Mouse (Mus musculus) CD8-positive naive resting alpha-beta T cell, adult 2 months (primary cell): ENCODE measurements around the gene Wapl.

ENCODE experiments used
- DNase-seq, 2 experiments: peaks; one replicate each; pipeline ENCODE4 v3.0.0; 2022; ENCODE audit warnings: low read depth in 2 of 2, low spot score in 2 of 2

Gene Wapl

DNA sequence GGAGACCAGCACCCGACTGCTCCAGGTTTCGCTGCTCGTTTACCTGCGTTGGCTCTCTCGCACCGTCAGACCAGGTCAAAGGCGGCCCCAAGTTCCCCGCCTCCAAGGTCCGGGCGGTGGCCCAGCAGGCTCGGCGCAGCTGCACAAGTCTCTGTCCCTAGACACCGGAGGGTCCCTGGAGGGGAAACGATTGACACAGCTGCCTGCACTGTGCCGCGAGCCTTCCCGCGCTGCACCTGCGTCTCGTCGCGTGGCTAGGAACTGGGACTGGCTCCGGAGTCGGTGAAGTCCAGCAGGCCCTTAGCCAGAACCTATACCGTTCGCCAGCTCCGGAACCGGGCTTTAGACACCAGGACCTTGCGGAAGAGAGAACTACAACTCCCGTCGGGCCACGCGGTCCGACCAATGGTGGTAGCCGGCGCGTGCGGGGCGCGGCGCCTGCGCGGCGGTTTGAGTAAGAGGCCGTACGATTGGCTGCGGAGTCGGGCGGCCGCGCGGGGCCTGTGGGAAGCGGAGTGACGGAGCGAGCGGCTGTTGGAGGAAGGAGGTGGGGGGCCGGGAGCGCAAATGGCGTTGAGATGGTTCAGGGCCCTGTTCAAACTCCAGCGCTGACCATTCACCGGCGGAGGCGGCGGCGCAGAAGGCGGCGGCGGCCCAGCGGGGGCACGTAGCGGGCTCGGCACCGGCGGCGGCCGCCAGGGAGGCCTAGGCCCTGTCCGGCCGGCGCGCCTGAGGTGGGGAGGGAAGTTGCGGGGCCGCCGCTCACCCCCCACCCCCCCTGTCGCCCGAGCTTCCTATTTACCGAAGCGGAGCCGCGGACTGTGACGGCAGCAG lies at the start of gene Wapl:
TSS of gene Wapl (plus strand) at position 534 of the 834 bp plus-strand sequence.
- peak; percentile 95 to 96 for DNase-seq

DNA sequence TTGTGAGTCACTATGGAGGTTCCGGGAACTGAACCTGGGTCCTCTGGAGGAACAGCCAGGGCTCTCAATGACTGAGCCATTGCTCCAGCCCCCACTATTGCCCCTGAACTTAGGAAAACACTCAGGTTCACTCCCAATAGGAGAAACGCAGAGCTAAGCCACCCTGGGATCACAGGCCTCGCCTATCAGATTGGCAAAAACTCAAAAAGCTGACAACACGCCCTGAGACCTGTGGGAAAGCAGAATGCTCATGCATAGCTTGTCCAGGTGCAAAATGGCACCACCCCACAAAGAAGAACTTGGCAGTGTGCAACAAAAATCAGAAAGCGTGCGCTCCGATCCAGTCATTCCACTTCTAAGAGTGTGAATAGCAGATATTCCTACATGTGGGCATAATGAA lies 46.9 kb upstream of the Wapl start:
- DNase-seq, result no peak

DNA sequence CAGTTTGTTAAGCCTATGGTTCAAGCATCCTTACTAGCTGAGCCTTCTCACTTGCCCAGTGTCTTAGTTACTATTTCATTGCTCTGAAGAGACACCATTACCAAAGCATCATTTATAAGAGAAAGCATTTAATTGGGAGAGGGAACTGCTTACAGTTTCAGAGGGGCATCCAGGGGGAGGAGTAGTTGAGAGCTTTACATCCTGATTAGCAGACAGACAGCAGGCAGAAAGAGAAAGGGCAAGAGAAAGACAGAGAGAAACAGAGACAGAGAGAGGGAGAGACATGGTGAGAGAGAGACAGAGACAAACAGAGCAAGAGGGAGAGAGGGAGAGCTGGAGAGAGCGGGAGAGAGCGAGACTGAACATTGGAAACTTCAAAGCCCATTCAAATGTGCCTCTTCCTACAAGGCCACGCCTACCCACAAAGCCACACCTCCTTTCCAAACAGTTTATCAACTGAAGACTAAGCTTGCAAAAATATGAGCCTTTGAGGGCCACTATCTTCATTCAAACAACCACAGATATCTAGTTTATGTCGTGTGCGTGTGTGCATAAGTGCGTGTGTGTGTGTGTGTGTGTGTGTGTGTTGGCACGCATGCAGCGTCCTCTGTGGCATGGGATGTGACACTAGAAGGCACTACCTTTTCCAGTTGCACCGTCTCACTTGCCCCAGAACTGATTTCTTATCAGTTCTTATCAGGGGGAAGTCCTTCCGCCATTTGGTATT lies 40.8 kb upstream of the Wapl start:
- DNase-seq, result no peak

DNA sequence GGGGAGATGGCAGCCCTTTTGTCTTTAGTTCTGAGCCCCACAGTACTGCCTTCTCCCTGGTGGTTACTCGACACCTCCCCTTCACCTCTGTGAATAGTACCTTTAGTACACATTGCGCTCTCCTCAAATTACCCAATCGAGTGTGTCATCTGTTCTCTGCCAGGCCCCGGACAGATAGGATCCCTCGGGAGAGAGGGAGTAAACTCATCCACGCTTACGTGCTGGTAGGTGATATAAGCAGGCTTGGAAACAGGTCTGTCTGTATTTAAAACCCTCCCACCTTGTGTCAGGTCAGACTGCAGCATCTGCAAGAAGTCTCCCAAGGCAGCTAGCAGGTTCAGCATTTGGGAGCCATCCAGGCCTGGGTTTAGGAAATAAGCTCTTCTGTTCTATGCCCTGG lies 38.5 kb upstream of the Wapl start:
- DNase-seq, result no peak

DNA sequence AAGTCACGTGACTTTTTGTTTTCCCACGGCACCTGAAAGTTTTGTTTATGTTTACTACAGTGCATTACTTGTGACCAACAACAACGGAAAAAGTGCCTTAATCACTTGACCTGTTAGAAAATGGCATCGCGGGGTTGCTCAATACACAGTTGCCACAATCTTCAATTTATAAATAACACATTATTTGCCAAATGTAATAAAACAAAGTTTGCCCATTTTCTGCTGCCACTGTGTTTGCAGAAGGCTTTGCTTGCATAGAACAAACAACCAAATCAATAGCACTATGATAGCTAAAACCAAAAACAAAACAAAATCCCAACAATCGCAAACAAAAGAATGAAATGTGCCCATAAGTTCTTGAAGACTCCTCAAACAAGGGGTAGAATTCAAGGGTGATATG lies 38.0 kb upstream of the Wapl start:
- no peak for DNase-seq

DNA sequence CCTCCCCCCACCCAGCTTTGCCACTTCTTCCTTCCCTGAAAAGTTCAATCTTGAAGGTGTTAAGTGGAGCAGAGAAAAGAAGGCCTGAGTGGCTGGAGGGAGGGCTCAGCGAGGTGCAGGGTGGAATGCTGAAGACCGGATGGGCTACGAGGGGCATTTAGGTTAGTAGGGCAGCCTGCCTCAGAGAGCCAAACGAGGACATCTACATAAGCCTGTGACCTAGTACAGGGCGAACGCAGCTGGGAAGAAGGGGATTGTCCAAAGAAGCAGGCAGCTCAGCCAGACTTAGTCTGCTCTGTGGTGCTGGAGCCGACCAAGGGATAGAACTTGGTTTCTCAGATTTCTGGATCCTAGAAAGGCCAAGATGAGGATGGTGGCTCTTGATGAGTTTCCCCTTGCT lies 29.6 kb upstream of the Wapl start:
- no peak for DNase-seq

DNA sequence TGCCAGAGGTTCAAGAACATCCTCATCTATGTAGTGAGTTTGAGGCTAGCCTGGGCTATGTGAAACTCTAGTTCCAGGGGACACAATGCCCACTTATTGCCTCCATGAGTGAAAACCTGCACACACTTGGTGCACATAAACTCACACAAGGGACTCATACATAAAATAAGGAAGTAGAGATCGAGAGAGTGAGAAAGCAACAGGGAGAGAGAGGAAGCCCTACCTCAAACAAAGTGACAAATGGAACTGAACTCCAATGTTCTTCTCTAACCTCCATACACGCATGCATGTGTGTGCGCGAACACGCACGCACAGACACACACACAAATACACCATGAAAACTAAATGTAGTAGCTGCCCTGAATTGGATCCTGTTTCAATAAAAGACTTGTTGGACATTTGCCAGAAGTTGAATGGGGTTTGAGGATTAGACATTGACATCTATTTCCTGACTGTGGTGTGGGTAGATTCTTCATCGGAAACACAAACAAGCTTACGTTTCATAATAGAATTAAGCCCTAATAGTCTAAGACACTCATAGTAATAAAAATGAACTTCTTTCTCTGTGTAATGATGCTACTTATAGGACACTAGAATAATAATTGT lies 25.8 kb upstream of the Wapl start:
- DNase-seq, result no peak

DNA sequence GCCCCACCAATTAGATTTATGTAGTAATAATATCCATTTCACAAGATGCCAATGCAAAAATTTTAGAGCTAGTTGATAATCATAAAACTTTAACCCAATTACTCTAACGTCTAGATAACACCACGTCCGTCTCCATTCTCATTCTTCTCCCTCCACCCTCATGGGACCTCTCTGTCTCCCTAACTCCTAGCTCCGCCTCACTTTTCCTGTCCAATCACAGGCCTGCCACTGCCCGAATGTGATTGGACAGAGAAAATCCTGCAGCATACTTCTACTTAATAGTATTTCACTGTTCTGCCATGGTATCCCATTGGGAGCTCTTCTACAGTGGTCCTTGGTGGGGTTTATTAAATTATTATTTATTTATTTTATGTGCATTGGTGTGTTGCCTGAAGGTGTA lies 16.6 kb upstream of the Wapl start:
- no peak for DNase-seq

DNA sequence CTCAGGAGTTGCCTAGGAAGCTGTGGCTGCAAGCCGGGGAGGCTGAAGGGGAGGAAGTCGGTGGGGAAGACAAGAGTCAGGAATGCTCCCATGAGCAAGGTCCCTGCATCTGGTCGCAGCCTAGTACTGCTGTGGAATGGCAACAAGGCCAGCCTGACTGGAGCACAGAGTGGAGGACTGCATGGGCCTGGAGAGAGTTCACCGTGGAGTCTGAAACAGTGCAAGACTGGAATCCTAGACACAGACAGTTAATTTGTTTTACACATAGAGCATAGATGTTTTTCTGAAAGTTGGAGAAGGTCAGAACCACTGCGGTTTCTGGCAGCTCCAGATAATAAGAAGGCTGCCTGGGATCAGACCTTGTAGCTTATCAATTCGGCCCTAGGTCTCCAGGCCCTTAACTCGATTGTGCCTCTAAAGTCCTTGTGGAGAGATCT lies 13.4 kb upstream of the Wapl start:
- DNase-seq, result no peak

DNA sequence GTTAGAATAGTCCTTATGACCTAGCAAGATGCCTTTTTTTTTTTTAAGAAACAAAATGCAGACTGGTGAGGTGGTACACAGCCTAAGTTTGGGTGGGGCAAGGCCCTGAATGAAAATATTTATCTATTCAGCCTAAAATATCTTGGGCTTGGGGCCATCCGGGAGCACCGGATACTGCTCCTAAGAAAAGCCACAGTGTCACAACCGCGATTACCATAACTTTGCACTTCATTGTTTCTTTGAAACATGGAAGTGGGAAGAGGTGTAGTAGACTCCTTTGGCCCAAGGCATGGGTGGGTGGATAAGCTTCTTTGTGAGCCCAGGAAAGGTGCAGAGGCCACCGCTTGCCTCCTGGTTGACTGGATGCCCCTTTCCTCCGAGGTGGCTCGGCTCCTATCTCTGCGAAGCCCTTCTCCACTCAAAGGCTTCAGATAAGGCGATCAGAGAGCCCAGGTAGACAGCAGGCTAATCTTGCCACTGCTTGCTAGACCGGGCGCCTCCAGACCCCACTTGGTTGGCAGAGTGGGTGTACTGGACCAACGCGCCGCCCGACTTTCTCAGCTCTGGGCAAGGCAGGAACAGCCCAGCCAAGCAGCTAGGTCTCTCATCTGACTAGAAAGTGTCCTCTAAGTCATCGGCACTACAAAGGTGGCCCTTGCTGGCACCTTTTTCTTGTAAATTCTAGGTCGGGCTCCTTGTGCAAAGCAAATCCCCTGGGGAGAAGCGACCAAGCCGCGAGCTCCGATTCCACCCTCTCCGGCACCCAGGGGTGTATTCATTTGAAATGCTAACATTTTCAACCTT lies 12.7 kb upstream of the Wapl start:
- no peak for DNase-seq

DNA sequence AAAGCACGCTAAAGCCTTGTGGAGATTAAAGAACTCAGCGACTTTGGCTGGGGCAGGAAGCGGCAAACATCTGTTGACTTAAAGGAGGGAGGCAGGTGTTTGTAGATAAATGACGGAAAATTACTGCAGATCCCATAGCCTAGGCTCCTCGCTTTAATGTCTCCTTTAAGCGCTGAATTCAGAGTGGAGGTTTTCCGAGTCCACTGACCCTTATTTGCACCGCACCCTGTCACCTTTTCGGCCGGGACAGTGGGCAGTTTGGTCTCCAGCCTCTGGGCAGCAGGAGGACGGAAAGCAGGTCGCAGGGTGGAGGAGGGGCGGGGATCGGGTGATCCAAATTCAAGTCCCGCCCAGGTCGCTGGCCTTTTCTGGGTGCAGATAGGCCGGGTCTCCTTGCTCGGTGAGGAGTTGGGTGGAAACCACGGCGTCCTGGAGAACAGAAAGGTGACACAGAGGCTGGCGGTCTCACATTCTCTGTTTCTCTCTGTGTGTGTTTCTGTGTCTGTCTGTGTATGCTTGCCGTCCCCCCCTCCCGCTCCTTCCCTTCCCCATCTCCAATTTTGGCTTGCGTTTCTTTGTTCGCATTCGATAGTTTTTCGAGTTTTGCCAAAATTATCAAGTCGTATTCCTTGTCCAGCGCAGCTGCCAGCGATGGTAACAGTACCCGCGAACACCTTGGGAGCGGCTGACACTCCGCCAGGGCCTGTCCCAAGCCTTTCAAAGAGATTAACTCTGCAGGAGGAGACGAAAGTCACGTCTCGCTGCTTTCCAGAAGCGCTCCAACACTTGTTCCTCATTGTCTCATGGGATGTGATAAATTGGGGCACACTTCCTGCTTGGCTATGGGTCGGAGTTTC lies 11.9 kb upstream of the Wapl start:
- DNase-seq, result peak; percentile 19 to 39

DNA sequence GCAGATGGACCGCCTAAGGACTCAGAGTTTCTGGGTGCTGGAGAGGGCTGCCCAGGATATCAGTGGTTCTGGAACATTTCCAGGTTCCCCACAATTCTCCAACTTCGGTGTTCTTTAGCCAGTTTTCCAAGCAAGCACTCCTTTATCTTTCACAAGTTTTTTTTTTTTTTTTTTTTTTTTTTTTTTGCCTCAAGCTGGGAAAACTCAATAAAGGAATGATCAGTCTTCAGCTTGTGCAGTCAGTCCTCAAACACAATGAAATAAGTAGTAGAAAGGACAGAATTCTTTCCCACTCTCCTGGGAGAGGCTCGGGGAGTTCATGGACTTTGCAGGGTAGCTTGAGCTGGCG lies 11.3 kb upstream of the Wapl start:
- DNase-seq, result no peak

DNA sequence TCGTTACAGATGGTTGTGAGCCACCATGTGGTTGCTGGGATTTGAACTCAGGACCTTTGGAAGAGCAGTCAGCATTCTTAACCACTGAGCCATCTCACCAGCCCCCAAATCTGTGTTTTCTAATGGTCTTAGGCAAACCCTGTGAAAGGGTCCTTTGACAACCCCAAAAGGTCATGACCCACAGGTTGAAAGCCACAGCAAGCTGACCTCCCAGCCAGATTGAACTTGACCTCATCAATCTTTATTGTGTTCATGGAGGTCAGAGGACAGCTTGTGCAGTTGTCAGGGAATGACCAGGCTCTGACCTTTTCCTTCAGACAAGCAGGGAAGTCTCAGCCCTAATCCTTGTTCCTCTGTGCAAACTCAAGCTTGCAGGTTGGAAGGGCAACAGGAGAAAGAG lies 10.3 kb upstream of the Wapl start:
- no peak for DNase-seq

DNA sequence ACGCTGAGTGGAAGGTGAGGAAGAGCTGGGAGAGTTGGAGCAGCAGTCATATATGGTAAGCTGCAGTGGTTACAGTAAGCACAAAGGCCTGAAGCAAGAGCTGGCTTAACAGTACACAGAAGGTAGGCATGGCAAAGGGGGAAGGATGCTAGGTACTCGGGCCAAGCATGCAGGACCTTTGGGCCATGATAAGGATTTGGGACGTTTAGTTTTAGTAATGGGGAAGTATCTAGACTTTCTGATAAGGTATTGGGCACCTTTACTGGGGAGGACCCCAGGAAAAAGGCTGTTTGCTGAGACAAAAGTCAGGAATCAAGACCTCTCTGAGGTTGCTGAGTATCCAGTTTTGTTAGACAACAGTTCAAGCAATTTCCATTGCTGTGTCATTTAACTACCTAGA lies 4.6 kb upstream of the Wapl start:
- DNase-seq, result no peak

DNA sequence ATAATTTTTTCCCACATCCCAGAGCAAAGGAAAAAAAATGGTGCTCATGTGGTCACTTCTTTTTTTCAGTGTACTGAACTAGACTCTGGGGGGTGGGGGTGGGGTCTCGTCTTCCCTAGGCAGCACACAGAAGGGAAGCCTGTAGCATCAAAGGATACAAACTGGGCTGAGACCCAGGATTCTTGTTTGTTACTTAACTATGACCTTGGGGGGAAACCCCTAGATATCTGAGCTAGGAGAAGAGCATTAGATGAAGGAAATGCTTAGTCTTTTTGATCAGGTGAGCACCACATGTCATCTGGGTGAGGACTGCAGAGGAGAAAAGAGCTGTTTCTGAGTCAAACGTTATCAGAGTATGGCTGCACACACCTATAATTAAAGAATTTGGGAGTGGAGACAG lies 3.5 kb upstream of the Wapl start:
- no peak for DNase-seq

DNA sequence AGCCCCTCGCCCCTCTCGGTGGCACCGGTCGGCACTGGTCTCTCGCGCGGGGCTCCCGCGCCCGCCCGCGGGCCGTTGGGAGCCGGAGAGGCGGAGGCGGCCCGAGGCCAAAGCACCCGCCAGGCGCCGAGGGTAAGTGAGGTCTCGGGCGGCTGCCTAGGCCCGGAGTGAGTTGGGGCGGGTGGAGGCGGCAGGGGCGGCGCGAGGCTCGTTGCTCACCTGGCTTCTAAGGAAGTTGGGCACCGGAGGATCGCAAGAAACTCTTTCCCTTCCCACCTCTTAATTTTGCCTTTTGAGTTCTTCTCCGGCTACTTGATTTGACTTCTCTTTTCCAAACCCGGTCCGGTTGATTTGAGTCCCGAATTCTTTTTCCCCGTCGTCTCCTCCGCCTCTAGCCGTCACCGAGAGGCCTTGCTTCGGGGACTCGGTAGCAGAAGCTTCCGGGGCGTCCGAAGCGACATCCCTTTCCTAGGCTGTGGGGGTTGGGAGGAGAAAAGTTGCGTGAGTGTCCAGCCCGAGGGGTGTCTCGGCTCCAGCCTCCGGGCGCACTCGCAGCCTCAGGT lies 582 bp downstream of the Wapl start:
- DNase-seq, result peak; percentile 32 to 43

DNA sequence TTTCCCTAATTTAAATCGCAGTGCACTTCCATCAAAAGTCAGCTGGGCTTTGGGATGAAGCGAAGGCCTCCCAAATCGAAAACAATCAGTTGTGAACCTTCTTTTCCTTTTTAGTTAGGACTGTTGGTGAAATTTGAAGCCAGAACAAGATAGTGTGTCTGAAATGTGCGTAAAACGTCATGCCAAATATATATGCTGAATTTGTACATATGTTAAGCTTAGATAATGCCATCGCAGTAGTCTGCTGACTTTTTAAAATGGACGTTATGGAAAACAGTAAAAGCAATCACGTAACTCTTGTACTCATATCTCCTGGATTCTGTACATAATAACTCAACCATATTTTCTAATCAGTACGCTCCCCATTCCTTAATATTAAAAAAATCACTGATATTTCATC lies 1.2 kb downstream of the Wapl start:
- DNase-seq, result no peak

DNA sequence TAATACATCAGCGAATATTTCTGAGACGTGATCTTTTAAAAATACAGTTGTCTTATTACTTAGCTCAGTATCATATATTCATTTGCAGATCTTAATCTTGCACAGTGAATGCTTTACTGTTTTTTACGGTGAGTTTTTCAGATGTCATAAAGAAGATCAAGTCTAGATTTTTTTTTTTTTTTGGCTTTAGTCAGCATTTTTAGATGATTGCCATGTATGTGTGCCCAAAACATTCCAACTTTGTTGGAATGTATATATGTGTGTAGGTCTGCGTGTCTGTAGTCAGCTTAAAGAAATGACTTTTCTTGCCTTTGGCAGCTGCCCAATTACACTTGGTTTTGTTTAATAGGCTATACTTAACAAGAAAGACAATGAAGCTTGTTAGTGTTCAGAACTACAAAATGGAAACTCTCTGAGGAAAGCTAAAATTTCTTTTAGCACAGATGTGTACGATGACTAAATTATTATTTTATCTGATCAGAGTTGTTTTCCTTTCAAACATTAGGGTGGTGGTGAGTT lies 1.7 kb downstream of the Wapl start:
- DNase-seq, result no peak

DNA sequence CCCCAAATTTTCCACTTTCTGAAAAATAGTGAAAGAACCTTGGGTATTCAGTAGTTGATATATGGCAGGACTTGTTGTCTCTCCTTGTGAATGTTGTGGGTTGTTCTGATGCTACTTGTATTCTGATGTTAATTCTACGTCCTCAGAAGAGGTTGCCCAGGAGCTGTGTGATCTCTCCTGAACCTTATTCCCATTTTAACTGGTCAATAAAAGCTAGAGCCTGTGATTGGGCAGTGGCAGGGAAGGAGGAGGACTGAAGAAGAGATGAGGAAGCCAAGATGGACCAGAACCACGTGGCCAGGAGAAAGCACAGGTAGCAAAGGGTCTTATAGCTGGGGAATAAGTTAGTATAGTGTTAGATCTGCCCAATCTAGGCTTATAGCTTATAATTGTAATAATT lies 7.1 kb downstream of the Wapl start:
- DNase-seq, result no peak

DNA sequence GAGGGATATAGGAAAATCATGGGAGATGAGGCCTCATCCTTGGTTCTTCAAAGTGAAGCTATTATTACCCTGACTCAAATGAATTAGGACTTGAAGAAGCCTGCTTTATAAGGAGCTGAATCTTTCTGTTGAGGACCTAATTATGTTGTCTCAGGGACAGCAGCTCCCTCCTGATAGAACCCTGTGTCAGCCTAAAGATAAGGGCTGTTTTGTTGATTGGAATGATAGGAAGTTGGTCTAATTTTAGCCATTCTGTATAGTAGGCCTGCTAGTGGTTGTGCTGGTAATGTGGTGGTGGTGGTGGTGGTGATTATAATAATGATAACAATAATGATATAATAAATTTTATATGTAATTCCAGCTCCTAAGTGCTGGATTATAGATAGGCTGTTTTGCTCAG lies 11.3 kb downstream of the Wapl start:
- no peak for DNase-seq
